Mouse (Mus musculus) kidney, embryonic 16.5 days (tissue): Measurements from ENCODE around the gene Ffar2. TPM values are rescaled to one million over a fixed set of nuclear protein-coding genes. Genes with fewer than 3 reads are reported as not detected.

ENCODE experiments used
- ATAC-seq: fragments of 200-750 bp; cut with Nextera tagmentation; 2 replicates; pipeline ENCODE4 v1.8.0; 2017; ENCODE audit warnings: moderate TSS enrichment; ENCODE audit not compliant: low FRiP score, low TSS enrichment
- H3K27ac ChIP-seq: fragments of 300-500 bp; sonication (generic); 2 replicates; pipeline ENCODE4 v1.5.1; 2014; ENCODE audit warnings: low read length
- H3K27me3 ChIP-seq: fragments of 300-500 bp; sonication (generic); 2 replicates; pipeline ENCODE4 v1.6.1; 2014; ENCODE audit warnings: low read length, control low read depth, mixed read lengths; ENCODE audit not compliant: insufficient read depth
- H3K36me3 ChIP-seq: fragments of 300-500 bp; sonication (generic); 2 replicates; pipeline ENCODE4 v1.6.1; 2014; ENCODE audit warnings: low read length, control low read depth, mixed read lengths; ENCODE audit not compliant: insufficient read depth
- H3K4me1 ChIP-seq: fragments of 300-500 bp; sonication (generic); 2 replicates; pipeline ENCODE4 v1.6.1; 2014; ENCODE audit warnings: low read length, control low read depth, mixed read lengths; ENCODE audit not compliant: insufficient read depth
- H3K4me2 ChIP-seq: fragments of 300-500 bp; sonication (generic); replicated peaks from 2 replicates; pipeline ENCODE4 v1.6.1; 2014; ENCODE audit warnings: low read depth, low read length
- H3K4me3 ChIP-seq: fragments of 300-500 bp; sonication (generic); 2 replicates; pipeline ENCODE4 v1.5.1; 2014; ENCODE audit warnings: mild to moderate bottlenecking, low read length
- H3K9ac ChIP-seq: fragments of 300-500 bp; sonication (generic); replicated peaks from 2 replicates; pipeline ENCODE4 v1.6.1; 2014; ENCODE audit warnings: low read length
- H3K9me3 ChIP-seq: fragments of 300-500 bp; sonication (generic); 2 replicates; pipeline ENCODE4 v1.6.1; 2016; ENCODE audit warnings: low read length, control low read depth
- WGBS: fragments of 180-500 bp; shearing (Covaris S2); extraction: QIAGEN DNeasy Blood & Tissue Kit; methylation state at CpG from one replicate; pipeline ENCODE4 v1.1.7; 2014; 5-methylcytosine and 5-hydroxymethylcytosine counted together
- polyA plus RNA-seq: library from polyadenylated mRNA; unstranded; fragments of >200 nt; fragmentation: Nextera tagmentation; extraction: Ambion mirVana; gene quantifications from 2 replicates; pipeline ENCODE4 v1.2.1, GENCODE M21; 2015

The Ffar2 gene
- polyA plus RNA-seq = 0.28 and 0.30 TPM in 2 replicates

DNA sequence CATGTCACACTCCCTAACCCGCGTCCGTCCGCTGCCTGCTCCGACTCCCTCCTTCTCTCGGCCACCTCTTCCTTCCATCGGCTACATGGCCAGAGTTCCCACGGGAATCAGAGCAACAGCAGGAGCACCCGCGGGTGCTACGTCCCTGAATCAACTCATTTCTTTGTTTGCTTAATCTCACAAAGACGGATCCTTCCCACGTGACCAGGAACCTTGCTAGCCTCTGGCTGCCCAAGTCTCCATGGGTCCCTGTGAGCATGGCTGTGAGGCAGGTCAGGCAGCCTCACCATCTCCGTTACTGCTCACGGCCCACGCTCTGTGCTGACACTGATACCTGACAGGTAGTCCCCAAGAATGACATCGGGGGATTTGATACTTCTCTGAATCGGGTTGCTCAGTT is at the start of gene Ffar2:
Gene Ffar2 (minus strand): TSS at position 101 of the 400 bp plus-strand sequence.
- Histone ChIP-seq H3K27me3 (no peaks in the 10 kb centered on the region), H3K9ac (no peak within 1 kb of the TSS), H3K27ac (no peak within 1 kb of the TSS), H3K4me1 (peaks cover 3% of the 10 kb centered on the region), H3K9me3 (no peaks in the 10 kb centered on the region), H3K4me2 (no peak within 1 kb of the TSS), H3K4me3 (no peak within 1 kb of the TSS), H3K36me3 (no peaks in the 10 kb centered on the region)
- WGBS = 90% methylated on average over 18 of the region's 18 CpGs
- no peak for ATAC-seq

DNA sequence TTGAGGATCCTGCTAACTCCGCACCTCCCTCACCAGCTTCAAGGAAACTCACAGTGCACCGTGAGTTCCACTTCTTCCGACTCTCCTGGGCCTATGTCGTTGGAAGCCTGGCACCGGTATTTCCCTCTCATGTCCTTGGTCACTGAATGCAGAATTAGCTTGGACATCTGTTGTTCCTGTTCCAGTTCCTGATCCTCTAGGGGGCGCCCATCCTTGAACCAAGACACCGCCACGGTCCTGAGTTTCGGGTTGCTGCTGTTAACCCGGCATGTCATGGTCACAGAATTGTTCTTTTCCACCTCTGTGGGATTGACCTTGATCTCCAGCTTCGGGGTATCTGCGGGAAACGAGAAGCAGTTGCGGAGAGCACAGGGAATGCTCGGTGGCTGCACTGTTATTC is 49.5 kb upstream of the Ffar2 start:
- Histone ChIP-seq H3K27ac (no peak overlapping the region), H3K9me3 (no peaks in the 10 kb centered on the region), H3K4me2 (peak overlapping the region; percentile 28), H3K4me1 (no peaks in the 10 kb centered on the region), H3K27me3 (no peaks in the 10 kb centered on the region), H3K9ac (peak overlapping the region; percentile 12; the same call in 1 of the 2 replicates), H3K4me3 (no peak overlapping the region), H3K36me3 (no peaks in the 10 kb centered on the region)
- ATAC-seq = peak; percentile 59
- WGBS = 19% methylated on average over 15 of the region's 15 CpGs

DNA sequence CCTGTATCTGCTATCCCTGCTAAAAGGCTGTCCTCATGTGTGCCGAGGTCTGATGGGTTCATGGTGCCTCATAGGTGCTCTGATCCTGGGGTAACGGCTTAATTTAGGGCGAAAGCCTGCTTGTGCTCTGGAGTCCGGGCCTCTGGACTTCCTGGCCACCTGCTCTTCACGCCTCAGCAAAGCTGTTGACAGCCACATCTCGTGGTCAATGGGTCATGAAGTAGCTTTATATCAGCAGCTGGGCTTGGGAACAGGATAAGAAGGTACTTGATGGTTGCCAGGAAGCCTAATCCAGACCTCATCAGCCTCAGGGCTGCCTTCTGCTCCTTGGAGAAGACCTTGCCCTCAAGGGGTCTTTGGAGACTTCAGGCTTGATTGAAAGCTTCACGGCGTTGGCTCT is 39.8 kb upstream of the Ffar2 start:
- H3K36me3 ChIP-seq = no peaks in the 10 kb centered on the region
- no peak overlapping the region for H3K9ac ChIP-seq
- peaks cover 10% of the 10 kb centered on the region; the same call in 1 of the 2 replicates for H3K4me1 ChIP-seq
- H3K4me2 ChIP-seq = no peak overlapping the region
- no peaks in the 10 kb centered on the region for H3K9me3 ChIP-seq
- no peaks in the 10 kb centered on the region for H3K27me3 ChIP-seq
- no peak overlapping the region for H3K4me3 ChIP-seq
- ATAC-seq = no peak
- no peak overlapping the region for H3K27ac ChIP-seq
- 38% methylated on average over 8 of the region's 8 CpGs for WGBS

GRCm38 (mm10) chr7:30861464-30861863 is 37.9 kb upstream of the Ffar2 start, which contains the start of gene Ffar1:
Gene Ffar1, minus strand, starts transcription at chr7:30861564.
- Histone ChIP-seq H3K4me1 (peaks cover 10% of the 10 kb centered on the region; the same call in 1 of the 2 replicates), H3K4me3 (no peak within 1 kb of the TSS), H3K9me3 (no peaks in the 10 kb centered on the region), H3K36me3 (no peaks in the 10 kb centered on the region), H3K9ac (no peak within 1 kb of the TSS), H3K27me3 (no peaks in the 10 kb centered on the region), H3K27ac (no peak within 1 kb of the TSS), H3K4me2 (no peak within 1 kb of the TSS)
- WGBS = 85% methylated on average over 12 of the region's 12 CpGs
- ATAC-seq = no peak

- H3K9ac ChIP-seq = no peak overlapping the region
- peak overlapping the region; percentile 26 for H3K4me3 ChIP-seq
- ATAC-seq = peak; percentile 60
- no peaks in the 10 kb centered on the region for H3K27me3 ChIP-seq
- peak overlapping the region; percentile 46 for H3K4me2 ChIP-seq
- H3K27ac ChIP-seq = no peak overlapping the region
- peaks cover 10% of the 10 kb centered on the region; the same call in 1 of the 2 replicates for H3K4me1 ChIP-seq
- H3K36me3 ChIP-seq = no peaks in the 10 kb centered on the region
- 10% methylated on average over 15 of the region's 16 CpGs for WGBS
- no peaks in the 10 kb centered on the region for H3K9me3 ChIP-seq
Observed at GRCm38 (mm10) chr7:30859635-30860402, 36.2 kb upstream of the Ffar2 start.

DNA sequence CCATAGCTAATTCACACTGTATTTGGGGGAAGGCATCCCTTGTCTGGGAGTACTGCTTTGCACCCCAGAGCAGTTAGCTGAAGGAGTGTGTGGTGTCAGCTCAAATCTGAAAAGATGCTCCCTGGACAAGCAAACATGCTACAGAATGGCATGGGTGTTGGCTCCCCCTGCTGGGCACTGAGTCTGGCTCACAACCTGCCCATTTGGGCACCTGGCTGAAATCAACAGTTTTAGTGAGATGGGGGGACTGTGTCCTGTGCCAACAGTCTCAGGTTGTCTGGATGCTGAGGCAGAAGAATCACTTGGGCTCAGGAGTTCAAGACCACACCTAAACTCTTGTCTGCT is 35.7 kb upstream of the Ffar2 start:
- Histone ChIP-seq H3K27ac (no peak overlapping the region), H3K4me3 (no peak overlapping the region), H3K4me1 (peaks cover 10% of the 10 kb centered on the region; the same call in 1 of the 2 replicates), H3K36me3 (no peaks in the 10 kb centered on the region), H3K4me2 (no peak overlapping the region), H3K27me3 (no peaks in the 10 kb centered on the region), H3K9me3 (no peaks in the 10 kb centered on the region), H3K9ac (no peak overlapping the region)
- ATAC-seq = peak; percentile 21

GRCm38 (mm10) chr7:30857746-30858145 is 34.2 kb upstream of the Ffar2 start:
- Histone ChIP-seq H3K9ac (no peak overlapping the region), H3K27ac (no peak overlapping the region), H3K4me3 (no peak overlapping the region), H3K27me3 (no peaks in the 10 kb centered on the region), H3K4me2 (no peak overlapping the region), H3K4me1 (no peaks in the 10 kb centered on the region), H3K36me3 (no peaks in the 10 kb centered on the region), H3K9me3 (no peaks in the 10 kb centered on the region)
- no peak for ATAC-seq
- WGBS = 84% methylated on average over 1 of the region's 1 CpGs

- H3K4me2 ChIP-seq = no peak within 1 kb of the TSS
- H3K4me3 ChIP-seq = no peak within 1 kb of the TSS
- H3K9me3 ChIP-seq = no peaks in the 10 kb centered on the region
- no peak within 1 kb of the TSS for H3K9ac ChIP-seq
- no peaks in the 10 kb centered on the region for H3K27me3 ChIP-seq
- no peaks in the 10 kb centered on the region for H3K4me1 ChIP-seq
- WGBS = 73% methylated on average over 6 of the region's 6 CpGs
- no peak for ATAC-seq
- no peak within 1 kb of the TSS for H3K27ac ChIP-seq
- no peaks in the 10 kb centered on the region for H3K36me3 ChIP-seq
Observed at GRCm38 (mm10) chr7:30856078-30856477, 32.5 kb upstream of the Ffar2 start, which contains the start of gene Ffar3. Gene Ffar3, minus strand, starts transcription at chr7:30856178.

- 95% methylated on average over 1 of the region's 1 CpGs for WGBS
Observed at GRCm38 (mm10) chr7:30851421-30851820, 27.8 kb upstream of the Ffar2 start.

GRCm38 (mm10) chr7:30847934-30848333 is 24.4 kb upstream of the Ffar2 start:
- Histone ChIP-seq H3K36me3 (no peaks in the 10 kb centered on the region), H3K27me3 (no peaks in the 10 kb centered on the region), H3K27ac (no peak overlapping the region), H3K4me3 (no peak overlapping the region), H3K9ac (no peak overlapping the region), H3K4me1 (no peaks in the 10 kb centered on the region), H3K9me3 (no peaks in the 10 kb centered on the region), H3K4me2 (no peak overlapping the region)
- WGBS = 74% methylated on average over 6 of the region's 6 CpGs
- ATAC-seq = no peak

More at GRCm38 (mm10) chr7:30851421-30851820, 27.8 kb upstream of the Ffar2 start:
- no peak for ATAC-seq
- no peaks in the 10 kb centered on the region for H3K9me3 ChIP-seq
- no peak overlapping the region for H3K4me2 ChIP-seq
- H3K36me3 ChIP-seq = no peaks in the 10 kb centered on the region
- H3K27me3 ChIP-seq = no peaks in the 10 kb centered on the region
- H3K9ac ChIP-seq = no peak overlapping the region
- no peak overlapping the region for H3K27ac ChIP-seq
- H3K4me3 ChIP-seq = no peak overlapping the region
- H3K4me1 ChIP-seq = no peaks in the 10 kb centered on the region
